Mouse (Mus musculus): ENCODE measurements at regions not wholly inside any gene's neighbourhood (a gene's known extent, or its start where the extent isn't known, plus 50 kb on each side); places are given as distances from the start of the nearest gene placed in this dataset.

GRCm38 (mm10) chr4:124441737-124442487 is 168.7 kb downstream of the 3100002H09Rik start:
- DNase-seq (ENCODE audit: low spot score) (no peak), ATAC-seq (replicated peaks; ENCODE audit: low FRiP score, low TSS enrichment, low read depth) (no peak)
- no peak overlapping the region for H3K4me3 ChIP-seq (ENCODE audit: low read depth, low read length)
- no peaks in the 10 kb centered on the region for H3K36me3 ChIP-seq (ENCODE audit: control insufficient read depth, insufficient read depth, low read length)
- H3K9me3 ChIP-seq (ENCODE audit: control insufficient read depth, low read length), result no peaks in the 10 kb centered on the region
- H3K4me2 ChIP-seq (ENCODE audit: low read length), result no peak overlapping the region
- peaks cover 6% of the 10 kb centered on the region; the same call in 1 of the 2 replicates for H3K4me1 ChIP-seq (replicated peaks; ENCODE audit: control insufficient read depth, insufficient read depth, low read length)
- H3K27me3 ChIP-seq (replicated peaks; ENCODE audit: control insufficient read depth, insufficient read depth, low read length), result peaks cover 42% of the 10 kb centered on the region
- WGBS, result 27% methylated on average over 15 of the region's 15 CpGs
- no peak overlapping the region for H3K9ac ChIP-seq (ENCODE audit: low read length)
- H3K27ac ChIP-seq (ENCODE audit: low read depth), result no peak overlapping the region

- Histone ChIP-seq H3K4me2 (ENCODE audit: low read length) (no peak overlapping the region), H3K4me3 (ENCODE audit: low read depth, low read length) (no peak overlapping the region), H3K27me3 (replicated peaks; ENCODE audit: control insufficient read depth, insufficient read depth, low read length) (peaks cover 4% of the 10 kb centered on the region; the same call in 1 of the 2 replicates), H3K36me3 (ENCODE audit: control insufficient read depth, insufficient read depth, low read length) (no peaks in the 10 kb centered on the region), H3K27ac (ENCODE audit: low read depth) (no peak overlapping the region), H3K4me1 (replicated peaks; ENCODE audit: control insufficient read depth, insufficient read depth, low read length) (peaks cover 4% of the 10 kb centered on the region; the same call in 1 of the 2 replicates), H3K9me3 (ENCODE audit: control insufficient read depth, low read length) (no peaks in the 10 kb centered on the region), H3K9ac (ENCODE audit: low read length) (no peak overlapping the region)
- DNase-seq (ENCODE audit: low spot score), result no peak
- 52% methylated on average over 12 of the region's 12 CpGs for WGBS
- ATAC-seq (replicated peaks; ENCODE audit: low FRiP score, low TSS enrichment, low read depth), result no peak
Observed at GRCm38 (mm10) chr4:124435040-124435434, 175.6 kb downstream of the 3100002H09Rik start.

GRCm38 (mm10) chr4:124434059-124435039 is 176.3 kb downstream of the 3100002H09Rik start:
- WGBS, result 12% methylated on average over 24 of the region's 25 CpGs
- no peak overlapping the region for H3K9ac ChIP-seq (ENCODE audit: low read length)
- H3K9me3 ChIP-seq (ENCODE audit: control insufficient read depth, low read length), result no peaks in the 10 kb centered on the region
- peak; percentile 50 for DNase-seq (ENCODE audit: low spot score)
- no peak for ATAC-seq (replicated peaks; ENCODE audit: low FRiP score, low TSS enrichment, low read depth)
- H3K4me1 ChIP-seq (replicated peaks; ENCODE audit: control insufficient read depth, insufficient read depth, low read length), result peaks cover 4% of the 10 kb centered on the region; the same call in 1 of the 2 replicates
- H3K4me3 ChIP-seq (ENCODE audit: low read depth, low read length), result no peak overlapping the region
- no peaks in the 10 kb centered on the region; the same call in 1 of the 2 replicates for H3K27me3 ChIP-seq (replicated peaks; ENCODE audit: control insufficient read depth, insufficient read depth, low read length)
- no peak overlapping the region for H3K4me2 ChIP-seq (ENCODE audit: low read length)
- H3K27ac ChIP-seq (ENCODE audit: low read depth), result no peak overlapping the region
- H3K36me3 ChIP-seq (ENCODE audit: control insufficient read depth, insufficient read depth, low read length), result no peaks in the 10 kb centered on the region

- Histone ChIP-seq H3K9ac (ENCODE audit: low read length) (no peak overlapping the region), H3K27me3 (replicated peaks; ENCODE audit: control insufficient read depth, insufficient read depth, low read length) (no peaks in the 10 kb centered on the region), H3K9me3 (ENCODE audit: control insufficient read depth, low read length) (no peaks in the 10 kb centered on the region), H3K4me2 (ENCODE audit: low read length) (no peak overlapping the region), H3K4me3 (ENCODE audit: low read depth, low read length) (no peak overlapping the region), H3K27ac (ENCODE audit: low read depth) (no peak overlapping the region), H3K36me3 (ENCODE audit: control insufficient read depth, insufficient read depth, low read length) (no peaks in the 10 kb centered on the region), H3K4me1 (replicated peaks; ENCODE audit: control insufficient read depth, insufficient read depth, low read length) (peaks cover 4% of the 10 kb centered on the region; the same call in 1 of the 2 replicates)
- ATAC-seq (replicated peaks; ENCODE audit: low FRiP score, low TSS enrichment, low read depth) (no peak), DNase-seq (ENCODE audit: low spot score) (no peak)
- 77% methylated on average over 9 of the region's 9 CpGs for WGBS
Observed at GRCm38 (mm10) chr4:124433506-124433905, 177.1 kb downstream of the 3100002H09Rik start.

GRCm38 (mm10) chr4:124431193-124431592 is 179.4 kb downstream of the 3100002H09Rik start:
- Histone ChIP-seq H3K4me2 (ENCODE audit: low read length) (no peak overlapping the region), H3K4me1 (replicated peaks; ENCODE audit: control insufficient read depth, insufficient read depth, low read length) (peaks cover 4% of the 10 kb centered on the region; the same call in 1 of the 2 replicates), H3K27me3 (replicated peaks; ENCODE audit: control insufficient read depth, insufficient read depth, low read length) (no peaks in the 10 kb centered on the region), H3K9ac (ENCODE audit: low read length) (no peak overlapping the region), H3K36me3 (ENCODE audit: control insufficient read depth, insufficient read depth, low read length) (no peaks in the 10 kb centered on the region), H3K4me3 (ENCODE audit: low read depth, low read length) (no peak overlapping the region), H3K27ac (ENCODE audit: low read depth) (no peak overlapping the region), H3K9me3 (ENCODE audit: control insufficient read depth, low read length) (no peaks in the 10 kb centered on the region)
- ATAC-seq (replicated peaks; ENCODE audit: low FRiP score, low TSS enrichment, low read depth) (no peak), DNase-seq (ENCODE audit: low spot score) (no peak)
- WGBS, result 58% methylated on average over 16 of the region's 16 CpGs

GRCm38 (mm10) chr4:124428844-124429243 is 181.8 kb downstream of the 3100002H09Rik start:
- no peaks in the 10 kb centered on the region for H3K4me1 ChIP-seq (replicated peaks; ENCODE audit: control insufficient read depth, insufficient read depth, low read length)
- no peak for DNase-seq (ENCODE audit: low spot score)
- H3K4me3 ChIP-seq (ENCODE audit: low read depth, low read length), result no peak overlapping the region
- H3K27me3 ChIP-seq (replicated peaks; ENCODE audit: control insufficient read depth, insufficient read depth, low read length), result no peaks in the 10 kb centered on the region
- 87% methylated on average over 4 of the region's 4 CpGs for WGBS
- no peak overlapping the region for H3K9ac ChIP-seq (ENCODE audit: low read length)
- H3K9me3 ChIP-seq (ENCODE audit: control insufficient read depth, low read length), result no peaks in the 10 kb centered on the region
- ATAC-seq (replicated peaks; ENCODE audit: low FRiP score, low TSS enrichment, low read depth), result no peak
- no peak overlapping the region for H3K27ac ChIP-seq (ENCODE audit: low read depth)
- H3K36me3 ChIP-seq (ENCODE audit: control insufficient read depth, insufficient read depth, low read length), result no peaks in the 10 kb centered on the region
- no peak overlapping the region for H3K4me2 ChIP-seq (ENCODE audit: low read length)

GRCm38 (mm10) chr4:124422406-124422805 is 188.2 kb downstream of the 3100002H09Rik start:
- Histone ChIP-seq H3K36me3 (ENCODE audit: control insufficient read depth, insufficient read depth, low read length) (no peaks in the 10 kb centered on the region), H3K4me3 (ENCODE audit: low read depth, low read length) (no peak overlapping the region), H3K9ac (ENCODE audit: low read length) (no peak overlapping the region), H3K27ac (ENCODE audit: low read depth) (no peak overlapping the region), H3K27me3 (replicated peaks; ENCODE audit: control insufficient read depth, insufficient read depth, low read length) (no peaks in the 10 kb centered on the region), H3K9me3 (ENCODE audit: control insufficient read depth, low read length) (no peaks in the 10 kb centered on the region), H3K4me2 (ENCODE audit: low read length) (no peak overlapping the region), H3K4me1 (replicated peaks; ENCODE audit: control insufficient read depth, insufficient read depth, low read length) (no peaks in the 10 kb centered on the region)
- ATAC-seq (replicated peaks; ENCODE audit: low FRiP score, low TSS enrichment, low read depth) (no peak), DNase-seq (ENCODE audit: low spot score) (no peak)
- WGBS, result 90% methylated on average over 6 of the region's 6 CpGs

- DNase-seq (ENCODE audit: low spot score) (no peak), ATAC-seq (replicated peaks; ENCODE audit: low FRiP score, low TSS enrichment, low read depth) (no peak)
- Histone ChIP-seq H3K9me3 (ENCODE audit: control insufficient read depth, low read length) (no peaks in the 10 kb centered on the region), H3K4me1 (replicated peaks; ENCODE audit: control insufficient read depth, insufficient read depth, low read length) (no peaks in the 10 kb centered on the region), H3K27ac (ENCODE audit: low read depth) (no peak overlapping the region), H3K36me3 (ENCODE audit: control insufficient read depth, insufficient read depth, low read length) (no peaks in the 10 kb centered on the region), H3K27me3 (replicated peaks; ENCODE audit: control insufficient read depth, insufficient read depth, low read length) (no peaks in the 10 kb centered on the region), H3K4me2 (ENCODE audit: low read length) (no peak overlapping the region), H3K9ac (ENCODE audit: low read length) (no peak overlapping the region), H3K4me3 (ENCODE audit: low read depth, low read length) (no peak overlapping the region)
- 38% methylated on average over 8 of the region's 8 CpGs for WGBS
Observed at GRCm38 (mm10) chr4:124418431-124418830, 192.2 kb downstream of the 3100002H09Rik start.

All from intestine, embryonic 14.5 days (tissue).